Mouse (Mus musculus): Measurements from ENCODE around the gene Galnt16. TPM values are rescaled to one million over a fixed set of nuclear protein-coding genes. Genes with fewer than 3 reads are reported as not detected.

The Galnt16 gene
- polyA plus RNA-seq, 1 experiment from 2014 or later = 13.1 TPM

GRCm38 (mm10) chr12:80567375-80567774 is 49.3 kb downstream of the Galnt16 start:
- Histone ChIP-seq H3K36me3 (ENCODE audit: control insufficient read depth, insufficient read depth, low read length) (no peaks in the 10 kb centered on the region), H3K4me2 (ENCODE audit: low read depth, low read length) (no peak overlapping the region), H3K9ac (ENCODE audit: low read depth, low read length) (no peak overlapping the region), H3K9me3 (ENCODE audit: control insufficient read depth, low read length) (no peaks in the 10 kb centered on the region), H3K4me3 (ENCODE audit: low read depth, low read length) (no peak overlapping the region), H3K4me1 (ENCODE audit: control insufficient read depth, insufficient read depth, low read length) (peaks cover 25% of the 10 kb centered on the region), H3K27ac (replicated peaks; ENCODE audit: low read depth, low read length) (0 out of 2 replicates have a peak overlapping the region, but pooled peaks have one; percentile 44), H3K27me3 (replicated peaks; ENCODE audit: control insufficient read depth, insufficient read depth, low read length) (no peaks in the 10 kb centered on the region)
- 28% methylated on average over 3 of the region's 3 CpGs for WGBS
- DNase-seq (ENCODE audit: low spot score) (no peak), ATAC-seq (ENCODE audit: low read depth) (no peak)

DNA sequence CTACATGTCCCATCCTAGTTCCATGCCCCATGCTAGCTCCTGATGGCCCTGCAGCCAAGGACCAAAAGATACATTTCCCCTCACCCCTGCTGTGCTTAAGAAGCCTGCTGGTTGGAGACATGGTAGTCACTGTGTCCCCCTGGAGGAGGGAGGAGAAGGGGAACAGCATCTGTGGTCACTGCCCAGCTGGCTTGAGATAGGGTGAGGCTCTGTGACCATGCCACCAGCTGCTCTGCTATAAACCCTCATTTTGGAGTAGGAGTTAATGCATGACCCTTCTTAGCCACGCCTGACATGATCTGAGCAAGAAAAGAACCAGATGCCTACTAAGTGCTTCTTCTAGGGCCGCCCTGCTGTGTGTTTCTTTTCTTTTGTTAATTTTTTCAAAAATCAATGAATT is 51.5 kb downstream of the Galnt16 start:
- ATAC-seq (ENCODE audit: low read depth) = no peak
- Histone ChIP-seq H3K27ac (replicated peaks; ENCODE audit: low read depth, low read length) (no peak overlapping the region), H3K4me2 (ENCODE audit: low read depth, low read length) (no peak overlapping the region), H3K4me3 (ENCODE audit: low read depth, low read length) (no peak overlapping the region), H3K9ac (ENCODE audit: low read depth, low read length) (no peak overlapping the region), H3K27me3 (replicated peaks; ENCODE audit: control insufficient read depth, insufficient read depth, low read length) (no peaks in the 10 kb centered on the region), H3K36me3 (ENCODE audit: control insufficient read depth, insufficient read depth, low read length) (no peaks in the 10 kb centered on the region), H3K9me3 (ENCODE audit: control insufficient read depth, low read length) (no peaks in the 10 kb centered on the region), H3K4me1 (ENCODE audit: control insufficient read depth, insufficient read depth, low read length) (peaks cover 23% of the 10 kb centered on the region)
- no peak for DNase-seq (ENCODE audit: low spot score)
- 84% methylated on average over 2 of the region's 2 CpGs for WGBS

DNA sequence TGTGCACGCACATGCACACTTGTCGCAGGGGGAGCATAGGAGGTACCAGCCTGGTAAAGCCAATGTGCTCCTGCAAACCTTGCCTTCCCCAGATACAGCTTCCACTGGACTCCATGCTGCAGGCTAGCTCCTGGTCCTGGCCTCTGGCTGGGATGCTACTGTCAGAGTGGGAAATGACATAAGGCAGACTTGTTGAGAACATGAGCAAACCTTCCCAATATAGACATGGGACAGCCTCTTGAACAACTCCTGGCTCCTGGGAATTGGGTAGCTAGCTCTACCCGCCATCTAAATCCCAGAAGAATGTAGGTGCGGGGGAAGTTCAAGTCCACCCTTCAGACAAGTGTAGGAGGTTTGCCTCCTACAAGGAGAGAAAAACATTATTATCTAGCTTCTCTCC is 56.2 kb downstream of the Galnt16 start:
- WGBS = 83% methylated on average over 4 of the region's 4 CpGs
- Histone ChIP-seq H3K36me3 (ENCODE audit: control insufficient read depth, insufficient read depth, low read length) (no peaks in the 10 kb centered on the region), H3K27ac (replicated peaks; ENCODE audit: low read depth, low read length) (no peak overlapping the region), H3K9ac (ENCODE audit: low read depth, low read length) (no peak overlapping the region), H3K4me2 (ENCODE audit: low read depth, low read length) (no peak overlapping the region), H3K27me3 (replicated peaks; ENCODE audit: control insufficient read depth, insufficient read depth, low read length) (no peaks in the 10 kb centered on the region), H3K4me3 (ENCODE audit: low read depth, low read length) (no peak overlapping the region), H3K4me1 (ENCODE audit: control insufficient read depth, insufficient read depth, low read length) (no peaks in the 10 kb centered on the region), H3K9me3 (ENCODE audit: control insufficient read depth, low read length) (no peaks in the 10 kb centered on the region)
- ATAC-seq (ENCODE audit: low read depth) = no peak; the same call in 1 of the 2 replicates
- DNase-seq (ENCODE audit: low spot score) = no peak

DNA sequence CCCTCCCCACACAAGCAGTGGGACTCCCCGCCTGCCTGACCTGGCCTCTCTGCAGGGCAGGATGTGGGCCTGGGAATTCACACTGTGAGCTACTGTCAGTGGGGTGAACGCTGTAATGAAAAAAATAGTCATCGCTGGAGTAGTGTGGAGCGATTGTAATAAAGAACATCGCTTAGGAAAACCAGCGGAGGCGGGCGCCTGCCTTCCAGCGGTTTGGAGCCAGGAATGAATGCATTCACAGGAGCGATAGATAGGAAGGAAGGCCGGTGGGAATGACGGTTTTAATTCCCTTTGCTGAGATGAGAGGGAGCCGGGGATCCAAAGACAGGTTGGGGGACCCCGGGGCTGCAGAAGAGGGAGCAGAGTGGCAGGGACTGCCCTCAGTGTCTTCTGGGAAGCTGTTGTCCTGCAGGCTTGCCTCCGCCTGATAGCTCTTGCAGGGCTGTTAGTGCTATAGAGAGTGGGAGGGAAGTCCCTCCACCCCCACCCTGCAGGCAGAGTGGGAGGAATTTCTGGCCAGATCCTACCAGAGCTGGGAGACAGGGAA is 56.8 kb downstream of the Galnt16 start:
- Histone ChIP-seq H3K4me3 (ENCODE audit: low read depth, low read length) (no peak overlapping the region), H3K4me1 (ENCODE audit: control insufficient read depth, insufficient read depth, low read length) (no peaks in the 10 kb centered on the region), H3K4me2 (ENCODE audit: low read depth, low read length) (peak overlapping the region; percentile 27), H3K27me3 (replicated peaks; ENCODE audit: control insufficient read depth, insufficient read depth, low read length) (no peaks in the 10 kb centered on the region), H3K9ac (ENCODE audit: low read depth, low read length) (no peak overlapping the region), H3K9me3 (ENCODE audit: control insufficient read depth, low read length) (no peaks in the 10 kb centered on the region), H3K27ac (replicated peaks; ENCODE audit: low read depth, low read length) (no peak overlapping the region), H3K36me3 (ENCODE audit: control insufficient read depth, insufficient read depth, low read length) (no peaks in the 10 kb centered on the region)
- peak; percentile 24 for DNase-seq (ENCODE audit: low spot score)
- ATAC-seq (ENCODE audit: low read depth) = peak; percentile 19; the same call in 1 of the 2 replicates
- WGBS = 17% methylated on average over 15 of the region's 15 CpGs

- Histone ChIP-seq H3K27ac (replicated peaks; ENCODE audit: low read depth, low read length) (no peak overlapping the region), H3K4me3 (ENCODE audit: low read depth, low read length) (no peak overlapping the region), H3K9ac (ENCODE audit: low read depth, low read length) (no peak overlapping the region), H3K4me1 (ENCODE audit: control insufficient read depth, insufficient read depth, low read length) (no peaks in the 10 kb centered on the region), H3K36me3 (ENCODE audit: control insufficient read depth, insufficient read depth, low read length) (no peaks in the 10 kb centered on the region), H3K4me2 (ENCODE audit: low read depth, low read length) (no peak overlapping the region), H3K27me3 (replicated peaks; ENCODE audit: control insufficient read depth, insufficient read depth, low read length) (no peaks in the 10 kb centered on the region), H3K9me3 (ENCODE audit: control insufficient read depth, low read length) (no peaks in the 10 kb centered on the region)
- DNase-seq (ENCODE audit: low spot score) (no peak), ATAC-seq (ENCODE audit: low read depth) (no peak)
- WGBS = 75% methylated on average over 4 of the region's 5 CpGs
Observed at GRCm38 (mm10) chr12:80577049-80577448, 59.0 kb downstream of the Galnt16 start.

DNA sequence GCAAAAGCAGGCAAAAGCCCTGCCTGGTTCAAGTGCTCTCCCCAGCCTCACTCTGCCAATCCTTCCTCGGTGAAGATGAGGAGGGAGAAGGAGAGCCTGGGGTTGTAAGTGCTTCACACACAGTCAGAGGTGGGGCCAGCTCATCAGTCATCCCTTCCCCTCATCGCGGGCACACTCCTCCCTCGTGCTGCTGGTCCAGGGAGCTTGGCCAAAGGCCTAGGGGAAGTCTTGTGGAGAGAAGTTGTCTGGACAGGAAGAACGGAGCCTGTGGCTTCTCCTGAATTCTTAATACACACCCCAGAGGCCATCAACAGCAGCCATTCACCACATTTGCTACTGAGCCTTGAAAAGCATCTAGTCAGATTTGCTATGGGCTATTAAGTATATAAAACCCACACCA is 63.3 kb downstream of the Galnt16 start:
- no peak overlapping the region for H3K4me3 ChIP-seq (ENCODE audit: low read depth, low read length)
- 78% methylated on average over 5 of the region's 5 CpGs for WGBS
- no peaks in the 10 kb centered on the region for H3K27me3 ChIP-seq (replicated peaks; ENCODE audit: control insufficient read depth, insufficient read depth, low read length)

DNA sequence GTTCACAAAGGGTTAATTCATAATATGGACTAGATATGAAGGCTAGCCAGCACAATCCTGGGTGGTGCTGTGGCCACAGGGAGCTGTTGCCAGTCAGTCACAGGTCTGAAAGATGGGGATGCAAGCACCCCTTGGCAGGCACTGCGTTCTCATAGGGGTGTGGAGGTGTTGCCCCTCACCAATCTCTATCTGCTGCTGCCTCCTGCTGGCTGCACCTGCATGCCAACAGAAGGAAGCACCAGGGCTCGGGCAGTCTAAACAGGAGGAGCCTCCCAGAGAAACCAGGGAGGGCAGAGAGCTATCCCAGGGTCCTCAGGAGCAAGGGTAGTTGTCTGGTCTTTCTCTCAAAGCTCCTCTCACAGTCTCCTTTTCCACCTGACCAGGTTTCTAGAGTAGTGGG is 66.9 kb downstream of the Galnt16 start:
- H3K4me1 ChIP-seq (ENCODE audit: control insufficient read depth, insufficient read depth, low read length) = no peaks in the 10 kb centered on the region
- 26% methylated on average over 2 of the region's 2 CpGs for WGBS
- no peak overlapping the region for H3K27ac ChIP-seq (replicated peaks; ENCODE audit: low read depth, low read length)
- H3K4me3 ChIP-seq (ENCODE audit: low read depth, low read length) = no peak overlapping the region
- no peak overlapping the region for H3K9ac ChIP-seq (ENCODE audit: low read depth, low read length)
- H3K27me3 ChIP-seq (replicated peaks; ENCODE audit: control insufficient read depth, insufficient read depth, low read length) = no peaks in the 10 kb centered on the region
- DNase-seq (ENCODE audit: low spot score) (peak; percentile 41), ATAC-seq (ENCODE audit: low read depth) (no peak)
- no peaks in the 10 kb centered on the region for H3K9me3 ChIP-seq (ENCODE audit: control insufficient read depth, low read length)
- no peaks in the 10 kb centered on the region for H3K36me3 ChIP-seq (ENCODE audit: control insufficient read depth, insufficient read depth, low read length)
- H3K4me2 ChIP-seq (ENCODE audit: low read depth, low read length) = no peak overlapping the region

More for the DNA sequence above, 63.3 kb downstream of the Galnt16 start:
- Histone ChIP-seq H3K9me3 (ENCODE audit: control insufficient read depth, low read length) (no peaks in the 10 kb centered on the region), H3K27ac (replicated peaks; ENCODE audit: low read depth, low read length) (no peak overlapping the region), H3K36me3 (ENCODE audit: control insufficient read depth, insufficient read depth, low read length) (no peaks in the 10 kb centered on the region), H3K4me2 (ENCODE audit: low read depth, low read length) (no peak overlapping the region), H3K9ac (ENCODE audit: low read depth, low read length) (no peak overlapping the region), H3K4me1 (ENCODE audit: control insufficient read depth, insufficient read depth, low read length) (no peaks in the 10 kb centered on the region)
- no peak for DNase-seq (ENCODE audit: low spot score)
- no peak for ATAC-seq (ENCODE audit: low read depth)

DNA sequence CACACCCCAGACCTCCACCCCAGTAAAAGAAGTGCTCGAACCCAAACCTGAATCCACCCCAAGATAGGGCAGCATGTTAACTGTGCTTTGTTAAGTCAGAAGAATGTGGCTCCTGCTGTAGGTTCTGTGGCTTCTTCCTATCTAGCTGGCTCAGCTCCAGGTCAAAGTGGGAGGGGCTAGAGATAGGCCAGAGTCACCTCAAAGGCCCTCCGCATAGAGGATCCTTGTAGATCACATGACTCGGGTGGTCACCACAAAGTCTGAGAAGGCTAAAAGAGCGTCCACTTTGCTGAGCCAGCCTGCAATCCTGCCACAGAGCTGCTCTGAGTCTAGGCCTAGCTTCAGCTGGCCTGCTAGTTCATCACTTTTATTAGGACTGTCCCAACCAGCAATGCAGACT is 76.1 kb downstream of the Galnt16 start:
- H3K9me3 ChIP-seq (ENCODE audit: control insufficient read depth, low read length) = no peaks in the 10 kb centered on the region
- no peak overlapping the region for H3K4me3 ChIP-seq (ENCODE audit: low read depth, low read length)
- DNase-seq (ENCODE audit: low spot score) (no peak), ATAC-seq (ENCODE audit: low read depth) (no peak)
- WGBS = 86% methylated on average over 4 of the region's 4 CpGs
- H3K9ac ChIP-seq (ENCODE audit: low read depth, low read length) = no peak overlapping the region
- H3K27me3 ChIP-seq (replicated peaks; ENCODE audit: control insufficient read depth, insufficient read depth, low read length) = no peaks in the 10 kb centered on the region
- H3K36me3 ChIP-seq (ENCODE audit: control insufficient read depth, insufficient read depth, low read length) = 0 out of 2 replicates have a peak, but pooled peaks cover 5% of the 10 kb centered on the region
- no peaks in the 10 kb centered on the region for H3K4me1 ChIP-seq (ENCODE audit: control insufficient read depth, insufficient read depth, low read length)
- no peak overlapping the region for H3K27ac ChIP-seq (replicated peaks; ENCODE audit: low read depth, low read length)
- H3K4me2 ChIP-seq (ENCODE audit: low read depth, low read length) = no peak overlapping the region

- DNase-seq (ENCODE audit: low spot score) (no peak), ATAC-seq (ENCODE audit: low read depth) (no peak)
- H3K9me3 ChIP-seq (ENCODE audit: control insufficient read depth, low read length) = no peaks in the 10 kb centered on the region
- no peak overlapping the region for H3K4me2 ChIP-seq (ENCODE audit: low read depth, low read length)
- 0 out of 2 replicates have a peak, but pooled peaks cover 5% of the 10 kb centered on the region for H3K36me3 ChIP-seq (ENCODE audit: control insufficient read depth, insufficient read depth, low read length)
- H3K27ac ChIP-seq (replicated peaks; ENCODE audit: low read depth, low read length) = no peak overlapping the region
- 94% methylated on average over 4 of the region's 4 CpGs for whole genome bisulfite sequencing
- no peak overlapping the region for H3K9ac ChIP-seq (ENCODE audit: low read depth, low read length)
- no peaks in the 10 kb centered on the region for H3K4me1 ChIP-seq (ENCODE audit: control insufficient read depth, insufficient read depth, low read length)
- no peaks in the 10 kb centered on the region for H3K27me3 ChIP-seq (replicated peaks; ENCODE audit: control insufficient read depth, insufficient read depth, low read length)
- H3K4me3 ChIP-seq (ENCODE audit: low read depth, low read length) = no peak overlapping the region
Observed at GRCm38 (mm10) chr12:80594781-80595180, 76.7 kb downstream of the Galnt16 start.
